Mouse (Mus musculus): ENCODE measurements around the gene Gm49403. TPM values are rescaled to one million over a fixed set of nuclear protein-coding genes. Genes with fewer than 3 reads are reported as not detected.
A peak's percentile ranks its signal among the peaks of the same experiment; 100 is the strongest.

Gene Gm49403
- polyA plus RNA-seq, 1 experiment from 2014 or later: not detected

- Histone ChIP-seq H3K27ac (ENCODE audit: low read depth) (no peak overlapping the region), H3K4me1 (ENCODE audit: insufficient read depth) (peaks cover 13% of the 10 kb centered on the region), H3K9ac (peak overlapping the region; percentile 61), H3K4me2 (peak overlapping the region; percentile 78), H3K9me3 (ENCODE audit: low read depth, low read length) (no peaks in the 10 kb centered on the region), H3K36me3 (ENCODE audit: insufficient read depth) (peaks cover 13% of the 10 kb centered on the region; the same call in 1 of the 2 replicates), H3K27me3 (ENCODE audit: insufficient read depth, low read length) (no peaks in the 10 kb centered on the region), H3K4me3 (ENCODE audit: low read depth, low read length) (peak overlapping the region; percentile 47)
- 89% methylated on average over 7 of the region's 7 CpGs for WGBS
- ATAC-seq (ENCODE audit: insufficient read depth) (no peak), DNase-seq (no peak)
- TF ChIP-seq CTCF (IDR thresholded peaks at IDR 0.05; ENCODE audit: low read depth): no peak
Measured at GRCm38 (mm10) chr19:8841012-8841411, 42.7 kb upstream of the Gm49403 start.

- Histone ChIP-seq H3K36me3 (ENCODE audit: insufficient read depth) (peaks cover 32% of the 10 kb centered on the region; the same call in 1 of the 2 replicates), H3K4me1 (ENCODE audit: insufficient read depth) (peaks cover 11% of the 10 kb centered on the region), H3K27me3 (ENCODE audit: insufficient read depth, low read length) (no peaks in the 10 kb centered on the region), H3K9ac (no peak overlapping the region), H3K4me3 (ENCODE audit: low read depth, low read length) (no peak overlapping the region), H3K27ac (ENCODE audit: low read depth) (no peak overlapping the region), H3K4me2 (no peak overlapping the region), H3K9me3 (ENCODE audit: low read depth, low read length) (no peaks in the 10 kb centered on the region)
- TF ChIP-seq CTCF (IDR thresholded peaks at IDR 0.05; ENCODE audit: low read depth): no peak
- WGBS: 83% methylated on average over 6 of the region's 6 CpGs
- no peak for ATAC-seq (ENCODE audit: insufficient read depth)
- DNase-seq: no peak
Measured at GRCm38 (mm10) chr19:8842961-8843360, 40.8 kb upstream of the Gm49403 start.

GRCm38 (mm10) chr19:8844371-8845129 lies 39.2 kb upstream of the Gm49403 start:
- Histone ChIP-seq H3K9me3 (ENCODE audit: low read depth, low read length) (no peaks in the 10 kb centered on the region), H3K4me1 (ENCODE audit: insufficient read depth) (no peaks in the 10 kb centered on the region), H3K27ac (ENCODE audit: low read depth) (no peak overlapping the region), H3K27me3 (ENCODE audit: insufficient read depth, low read length) (no peaks in the 10 kb centered on the region), H3K9ac (no peak overlapping the region), H3K4me3 (ENCODE audit: low read depth, low read length) (no peak overlapping the region), H3K4me2 (no peak overlapping the region), H3K36me3 (ENCODE audit: insufficient read depth) (peaks cover 32% of the 10 kb centered on the region; the same call in 1 of the 2 replicates)
- WGBS: 64% methylated on average over 5 of the region's 5 CpGs
- peak; percentile 93 for DNase-seq
- TF ChIP-seq CTCF (IDR thresholded peaks at IDR 0.05; ENCODE audit: low read depth): peak; percentile 80
- no peak for ATAC-seq (ENCODE audit: insufficient read depth)

GRCm38 (mm10) chr19:8848356-8848755 lies 35.4 kb upstream of the Gm49403 start:
- TF ChIP-seq CTCF (IDR thresholded peaks at IDR 0.05; ENCODE audit: low read depth): no peak
- WGBS: 67% methylated on average over 5 of the region's 5 CpGs

GRCm38 (mm10) chr19:8850402-8850901 lies 33.3 kb upstream of the Gm49403 start, which contains the start of gene Lrrn4cl:
Lrrn4cl (plus strand) TSS chr19:8850768.
- Histone ChIP-seq H3K4me3 (ENCODE audit: low read depth, low read length) (no peak within 1 kb of the TSS), H3K9ac (peak within 1 kb of the TSS; percentile 20; the same call in 1 of the 2 replicates), H3K9me3 (ENCODE audit: low read depth, low read length) (no peaks in the 10 kb centered on the region), H3K36me3 (ENCODE audit: insufficient read depth) (peaks cover 24% of the 10 kb centered on the region; the same call in 1 of the 2 replicates), H3K4me1 (ENCODE audit: insufficient read depth) (0 out of 2 replicates have a peak, but pooled peaks cover 7% of the 10 kb centered on the region), H3K4me2 (peak within 1 kb of the TSS; percentile 27; the same call in 1 of the 2 replicates), H3K27ac (ENCODE audit: low read depth) (peak within 1 kb of the TSS; percentile 27; the same call in 1 of the 2 replicates), H3K27me3 (ENCODE audit: insufficient read depth, low read length) (no peaks in the 10 kb centered on the region)
- TF ChIP-seq CTCF (IDR thresholded peaks at IDR 0.05; ENCODE audit: low read depth): no peak
- WGBS: 16% methylated on average over 7 of the region's 7 CpGs
- peak; percentile 87 for ATAC-seq (ENCODE audit: insufficient read depth)
- peak; percentile 74 for DNase-seq

More at GRCm38 (mm10) chr19:8848356-8848755, 35.4 kb upstream of the Gm49403 start:
- Histone ChIP-seq H3K4me2 (no peak overlapping the region), H3K36me3 (ENCODE audit: insufficient read depth) (peaks cover 25% of the 10 kb centered on the region; the same call in 1 of the 2 replicates), H3K9me3 (ENCODE audit: low read depth, low read length) (no peaks in the 10 kb centered on the region), H3K4me3 (ENCODE audit: low read depth, low read length) (no peak overlapping the region), H3K27ac (ENCODE audit: low read depth) (no peak overlapping the region), H3K9ac (no peak overlapping the region), H3K4me1 (ENCODE audit: insufficient read depth) (0 out of 2 replicates have a peak, but pooled peaks cover 7% of the 10 kb centered on the region), H3K27me3 (ENCODE audit: insufficient read depth, low read length) (no peaks in the 10 kb centered on the region)
- ATAC-seq (ENCODE audit: insufficient read depth): no peak
- DNase-seq: no peak

- 37% methylated on average over 7 of the region's 7 CpGs for WGBS
- Histone ChIP-seq H3K4me1 (ENCODE audit: insufficient read depth) (0 out of 2 replicates have a peak, but pooled peaks cover 7% of the 10 kb centered on the region), H3K4me3 (ENCODE audit: low read depth, low read length) (no peak overlapping the region), H3K9ac (no peak overlapping the region), H3K27me3 (ENCODE audit: insufficient read depth, low read length) (no peaks in the 10 kb centered on the region), H3K4me2 (no peak overlapping the region), H3K36me3 (ENCODE audit: insufficient read depth) (peaks cover 12% of the 10 kb centered on the region; the same call in 1 of the 2 replicates), H3K27ac (ENCODE audit: low read depth) (no peak overlapping the region), H3K9me3 (ENCODE audit: low read depth, low read length) (no peaks in the 10 kb centered on the region)
- DNase-seq: no peak
- ATAC-seq (ENCODE audit: insufficient read depth): no peak
- TF ChIP-seq CTCF (IDR thresholded peaks at IDR 0.05; ENCODE audit: low read depth): peak; percentile 23; the same call in 1 of the 2 replicates
Measured at GRCm38 (mm10) chr19:8851639-8852038, 32.1 kb upstream of the Gm49403 start.
